Mouse (Mus musculus) v-Abl transformed pro-B cells (cell line): ENCODE measurements at regions not wholly inside any gene's neighbourhood (a gene's known extent, or its start where the extent isn't known, plus 50 kb on each side); places are given as distances from the start of the nearest gene placed in this dataset.

Experiments used
- in situ Hi-C, 2 experiments: fragments of 400-800 bp; cut with MboI; formaldehyde crosslinking; loops; one replicate each; pipeline ENCODE4 v1.15.1; 2025; ENCODE audit not compliant: unreplicated experiment in 2 of 2

DNA sequence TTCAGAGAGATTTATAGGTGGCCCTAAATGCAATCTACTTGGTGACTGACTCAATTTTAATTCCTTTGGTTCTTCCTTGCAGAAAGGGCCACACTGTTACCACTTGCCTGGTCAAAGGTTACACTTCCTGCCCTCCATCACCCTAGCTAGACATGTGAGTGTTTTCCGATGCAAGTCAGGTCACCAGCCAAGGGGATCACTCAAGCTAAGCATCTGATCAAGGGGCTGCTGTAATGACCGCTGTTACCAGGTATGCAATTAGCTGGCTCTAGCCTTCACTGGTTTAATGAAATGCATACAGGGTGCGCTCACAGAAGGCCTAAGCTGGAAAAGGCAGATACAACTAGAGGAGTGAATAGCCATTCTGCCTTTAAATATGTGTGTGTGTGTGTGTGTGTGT, 105.1 kb downstream of the Mtx2 start:
- in situ Hi-C loops, result no loop called here

DNA sequence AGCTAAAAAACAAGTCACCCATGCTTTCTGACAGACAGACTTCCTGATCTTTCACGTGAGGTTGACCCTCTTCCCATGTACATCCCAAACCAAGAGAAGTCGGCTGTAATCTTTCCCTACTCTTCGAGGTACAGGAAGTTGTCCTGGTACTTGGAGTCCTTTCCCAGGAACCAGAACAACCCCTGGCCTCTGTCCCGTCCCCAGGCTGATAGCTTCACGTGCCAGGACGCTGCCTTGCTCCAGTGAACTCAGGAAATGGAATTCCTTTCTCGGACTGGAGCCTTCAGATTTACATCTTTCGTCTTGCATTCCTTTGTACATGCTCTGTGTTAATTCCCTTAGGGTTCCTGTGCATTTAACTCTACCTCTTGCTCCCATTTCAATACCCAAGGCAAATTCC, 107.6 kb downstream of the Mtx2 start:
- in situ Hi-C loops, result no loop called here

- in situ Hi-C loops, result no loop called here
These were observed 108.2 kb downstream of the Mtx2 start for GRCm38 (mm10) chr2:74933771-74934170.

GRCm38 (mm10) chr2:74938711-74939110, 113.1 kb downstream of the Mtx2 start:
- in situ Hi-C loops, result no loop called here

DNA sequence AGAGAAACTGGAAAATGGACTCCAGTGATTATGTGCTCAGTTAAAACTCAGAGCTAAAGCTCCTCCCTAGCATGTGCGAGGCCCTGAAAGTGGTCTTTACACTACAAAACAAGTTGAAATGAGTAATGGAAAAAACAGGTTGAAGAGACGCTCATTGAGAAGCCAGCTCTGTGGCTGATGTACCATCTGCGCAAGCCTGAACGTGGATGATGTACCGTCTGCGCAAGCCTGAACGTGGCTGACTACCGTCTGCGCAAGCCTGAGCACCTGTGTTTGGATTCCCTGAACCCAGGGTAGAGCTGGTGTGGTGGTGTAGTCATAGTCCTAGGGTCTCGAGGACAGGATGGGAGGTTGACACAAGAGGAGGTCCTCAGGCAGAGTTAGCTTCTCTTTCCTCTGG, 116.4 kb downstream of the Mtx2 start:
- in situ Hi-C loops, result no loop called here

DNA sequence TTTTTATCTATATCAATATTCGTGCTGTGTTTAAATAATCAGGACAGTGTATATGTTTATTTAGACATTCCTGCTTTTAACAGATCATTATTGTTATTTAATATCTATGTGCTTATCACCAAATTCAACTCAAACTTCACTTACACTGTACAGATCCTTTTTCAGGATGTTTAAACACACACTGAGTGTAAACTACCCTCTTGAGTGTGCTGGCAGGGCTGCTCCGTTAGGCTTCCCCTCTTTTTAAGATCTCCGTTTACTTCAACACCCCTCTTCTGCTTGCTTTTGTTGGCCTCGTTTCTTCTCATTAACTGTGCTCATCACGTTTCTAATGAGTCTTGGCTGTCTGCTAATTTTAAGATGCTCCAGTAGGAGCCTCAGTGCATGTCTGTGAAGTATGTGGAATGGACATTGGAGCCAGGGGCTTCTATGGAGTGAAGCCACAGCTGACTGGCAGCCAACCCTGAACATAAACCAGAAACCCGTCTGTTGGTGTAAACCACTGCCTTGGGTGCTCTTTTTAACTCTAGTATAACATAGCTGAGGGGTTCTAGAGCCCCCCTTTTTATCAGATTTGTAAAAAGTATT, 117.1 kb downstream of the Mtx2 start:
- in situ Hi-C loops, result no loop called here

DNA sequence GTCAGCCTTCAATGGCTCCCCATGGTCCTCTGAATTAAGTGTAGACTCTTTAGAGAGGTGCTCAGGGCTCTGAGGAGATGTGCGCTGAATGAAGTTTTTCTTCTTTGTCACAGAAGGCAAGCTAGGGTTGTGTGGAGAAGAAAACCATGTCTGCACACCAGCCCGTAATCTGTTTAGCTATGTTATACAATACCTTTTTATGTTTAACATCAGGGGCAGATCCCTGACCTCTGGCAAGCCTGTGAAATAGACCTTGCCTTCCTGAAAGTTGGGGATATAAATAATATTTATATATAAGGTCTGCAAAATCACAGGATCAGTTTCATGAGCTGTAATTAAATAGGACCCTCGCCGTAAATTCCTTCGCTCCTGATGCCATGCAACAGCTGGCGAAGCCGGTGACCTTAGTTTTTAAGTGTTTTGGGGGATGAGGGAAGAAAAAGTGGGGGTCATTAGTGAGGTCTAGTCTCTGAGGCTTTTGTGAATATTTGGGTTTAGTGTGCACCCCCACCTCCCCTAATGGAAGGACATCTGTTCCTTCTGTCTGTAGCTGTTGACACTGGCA, 119.7 kb downstream of the Mtx2 start:
- in situ Hi-C loops, result no loop called here

GRCm38 (mm10) chr2:74951401-74952260, 126.0 kb downstream of the Mtx2 start:
- in situ Hi-C loops, result no loop called here

- in situ Hi-C loops, result no loop called here
These were observed 128.5 kb downstream of the Mtx2 start for GRCm38 (mm10) chr2:74954101-74954500.

GRCm38 (mm10) chr2:74955281-74956128, 129.9 kb downstream of the Mtx2 start:
- in situ Hi-C loops, result no loop called here

- in situ Hi-C loops, result no loop called here
These were observed 130.5 kb downstream of the Mtx2 start for GRCm38 (mm10) chr2:74956129-74956450.

GRCm38 (mm10) chr2:74956556-74956955, 131.0 kb downstream of the Mtx2 start:
- in situ Hi-C loops, result no loop called here

- in situ Hi-C loops, result loop anchor here in 1 of 2 experiments (5.0 to 10.0 kb wide), 2 partner anchors 243 to 625 kb away; no protein-coding TSS in a partner anchor
These were observed 134.3 kb downstream of the Mtx2 start for GRCm38 (mm10) chr2:74959936-74960335.

DNA sequence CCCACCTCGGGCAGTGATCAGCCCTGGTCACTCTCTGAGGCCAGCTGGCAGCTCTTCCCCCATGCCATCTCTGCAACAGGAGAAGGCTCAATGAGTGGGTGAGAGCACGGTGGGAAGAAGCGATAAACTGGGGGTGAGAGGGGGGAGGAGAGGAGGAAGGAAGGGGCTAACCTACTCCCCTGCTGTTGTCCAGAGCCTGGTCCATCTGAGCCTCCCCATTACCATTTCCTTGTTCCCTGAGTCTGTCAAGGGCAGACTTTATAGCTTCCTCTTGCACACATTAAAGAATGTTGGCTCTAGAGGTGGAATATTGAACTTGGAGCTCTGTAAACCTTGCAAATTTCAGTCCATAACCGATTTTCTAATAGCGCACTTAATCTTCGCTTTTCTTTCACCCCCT, 136.8 kb downstream of the Mtx2 start:
- in situ Hi-C loops, result loop anchor here in 1 of 2 experiments (5.0 to 10.0 kb wide), 2 partner anchors 245 to 622 kb away; no protein-coding TSS in a partner anchor

DNA sequence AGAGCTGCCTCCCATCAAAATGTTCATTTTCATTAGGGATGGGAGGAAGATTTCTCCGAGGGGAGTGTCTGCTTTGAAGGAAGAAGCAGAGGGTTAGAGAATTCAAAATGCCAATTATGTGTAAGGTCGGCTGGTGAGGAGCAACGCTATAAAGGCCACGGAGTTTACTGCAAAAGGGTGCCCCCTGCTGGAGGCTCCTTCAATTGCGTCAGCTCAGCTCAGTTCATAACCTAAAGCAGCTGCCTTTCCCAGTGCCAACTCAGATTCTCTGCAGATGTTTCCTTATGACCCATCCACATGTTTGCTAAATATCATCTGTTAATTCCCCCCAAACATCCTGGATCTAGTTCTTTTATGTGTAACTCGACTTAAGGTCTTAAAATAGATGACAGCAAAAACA, 138.8 kb downstream of the Mtx2 start:
- in situ Hi-C loops, result loop anchor here in 1 of 2 experiments (5.0 to 10.0 kb wide), 2 partner anchors 247 to 620 kb away; no protein-coding TSS in a partner anchor

GRCm38 (mm10) chr2:74964980-74965379, 139.4 kb downstream of the Mtx2 start:
- in situ Hi-C loops, result loop anchor here (5.0 to 10.0 kb wide), 2 partner anchors 248 to 620 kb away; no protein-coding TSS in a partner anchor

DNA sequence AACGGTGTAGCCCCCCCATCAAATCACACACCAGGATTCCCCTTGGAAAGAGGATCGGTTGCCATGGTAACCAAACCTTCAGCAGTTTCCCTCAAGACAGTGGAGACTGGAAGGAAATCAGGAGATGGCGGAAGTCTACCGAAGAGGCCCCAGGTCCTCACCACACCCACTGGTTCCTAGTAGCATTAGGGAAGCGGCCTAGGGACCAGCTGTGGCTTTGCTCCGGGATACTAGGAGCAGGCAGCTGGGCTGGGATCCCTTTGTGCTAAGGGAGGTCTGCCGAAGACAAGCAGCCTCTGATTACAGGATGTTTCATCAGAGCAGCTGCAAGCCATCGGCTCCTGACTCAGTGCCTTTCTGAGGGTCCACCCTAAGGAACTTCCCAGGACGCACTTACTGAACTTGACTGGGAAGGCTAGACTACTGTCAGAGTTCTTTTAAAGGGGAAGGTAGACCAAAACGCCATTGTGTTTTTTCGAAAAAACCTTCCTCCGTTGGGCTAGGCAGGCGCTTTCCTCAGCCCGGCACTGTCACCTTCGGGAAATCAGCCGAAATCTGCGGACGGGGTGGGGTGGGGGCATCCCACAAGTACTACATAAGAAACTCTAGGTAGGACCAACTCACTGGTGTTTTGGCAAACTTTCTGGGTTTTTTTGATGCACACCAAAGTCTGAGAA, 139.9 kb downstream of the Mtx2 start:
- in situ Hi-C loops, result loop anchor here (5.0 to 10.0 kb wide), 2 partner anchors 248 to 619 kb away; no protein-coding TSS in a partner anchor

DNA sequence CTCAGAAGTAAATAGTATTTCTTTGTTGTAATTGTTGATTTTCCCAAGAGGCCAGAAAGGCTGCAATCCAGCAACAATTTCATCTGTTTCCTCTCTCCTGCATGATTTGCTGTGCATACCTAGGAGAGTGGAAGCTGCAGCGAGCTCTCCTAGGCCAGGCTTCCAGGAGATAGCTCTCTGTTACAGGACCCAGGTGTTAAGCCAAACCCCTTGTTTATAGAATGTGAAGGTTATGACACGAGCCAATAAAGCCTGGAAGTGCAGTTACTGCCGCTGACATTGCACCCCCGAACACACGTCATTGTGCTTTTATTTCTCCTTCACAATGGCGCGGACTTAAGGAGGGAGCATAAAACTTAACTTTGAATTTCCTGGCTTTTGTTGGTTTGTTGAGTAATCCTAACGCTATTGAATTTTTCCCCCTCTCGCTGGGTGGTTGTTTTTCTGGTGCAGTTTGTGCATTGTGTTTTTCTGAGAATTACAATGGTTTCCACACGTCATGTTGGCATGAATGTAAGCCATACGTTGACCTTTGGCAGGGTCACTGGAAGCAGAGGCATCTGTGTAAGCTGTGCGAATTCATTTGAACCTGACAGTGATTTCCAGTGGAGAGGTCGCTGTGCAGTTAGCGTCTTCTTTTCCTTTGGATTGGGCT, 145.1 kb downstream of the Mtx2 start:
- in situ Hi-C loops, result no loop called here

- in situ Hi-C loops, result no loop called here
These were observed 147.8 kb downstream of the Mtx2 start for GRCm38 (mm10) chr2:74973386-74973785.
